Mouse (Mus musculus) thymus, adult 2 months (tissue): ENCODE data around the gene Gm45213. TPM values are rescaled to one million over a fixed set of nuclear protein-coding genes. Genes with fewer than 3 reads are reported as not detected.

Source experiments
- DNase-seq: peaks from one replicate; pipeline ENCODE4 v3.0.0; 2021
- H3K27ac ChIP-seq: fragments of 200-500 bp; 2 replicates; pipeline ENCODE4 v1.5.1; 2012; ENCODE audit warnings: low read length, control low read depth; ENCODE audit not compliant: control insufficient read depth, insufficient read depth
- H3K27me3 ChIP-seq: fragments of 200-500 bp; 2 replicates; pipeline ENCODE4 v1.6.1; 2012; ENCODE audit warnings: mild to moderate bottlenecking, low read length, moderate library complexity, mixed read lengths; ENCODE audit not compliant: control insufficient read depth, insufficient read depth
- H3K36me3 ChIP-seq: fragments of 200-500 bp; 2 replicates; pipeline ENCODE4 v1.6.1; 2012; ENCODE audit warnings: mild to moderate bottlenecking, low read length, moderate library complexity; ENCODE audit not compliant: control insufficient read depth, insufficient read depth
- H3K4me1 ChIP-seq: fragments of 200-500 bp; replicated peaks from 2 replicates; pipeline ENCODE4 v1.6.1; 2012; ENCODE audit warnings: low read length; ENCODE audit not compliant: control insufficient read depth, insufficient read depth
- H3K4me3 ChIP-seq: fragments of 200-500 bp; 2 replicates; pipeline ENCODE4 v1.5.1; 2012; ENCODE audit warnings: mild to moderate bottlenecking, low read length, control low read depth, moderate library complexity; ENCODE audit not compliant: control insufficient read depth, insufficient read depth
- CTCF ChIP-seq: fragments of 200-500 bp; IDR thresholded peaks from 2 replicates; pipeline ENCODE4 v1.5.1; 2012; ENCODE audit warnings: mild to moderate bottlenecking, control low read depth, low read length, moderate library complexity, borderline replicate concordance; ENCODE audit not compliant: control insufficient read depth, poor library complexity, insufficient read depth; ENCODE audit errors: extremely low read depth
- POLR2A ChIP-seq: fragments of 200-500 bp; IDR thresholded peaks from 2 replicates; pipeline ENCODE4 v1.6.1; 2012; ENCODE audit warnings: mild to moderate bottlenecking, low read length, control low read depth, moderate library complexity; ENCODE audit not compliant: control insufficient read depth, poor library complexity, insufficient read depth; ENCODE audit errors: extremely low read depth
- WGBS: fragments of 180-500 bp; shearing (Covaris S2); methylation state at CpG from one replicate; pipeline ENCODE4 v1.1.7; 2018; 5-methylcytosine and 5-hydroxymethylcytosine counted together
- polyA plus RNA-seq: library from polyadenylated mRNA; depleted of rRNA; stranded (reverse); fragments of >200 nt; gene quantifications from 2 replicates; pipeline ENCODE4 v1.2.3, GENCODE M21; 2012; rRNA removed

Gene Gm45213
- polyA plus RNA-seq, 1 experiment = not detected

DNA sequence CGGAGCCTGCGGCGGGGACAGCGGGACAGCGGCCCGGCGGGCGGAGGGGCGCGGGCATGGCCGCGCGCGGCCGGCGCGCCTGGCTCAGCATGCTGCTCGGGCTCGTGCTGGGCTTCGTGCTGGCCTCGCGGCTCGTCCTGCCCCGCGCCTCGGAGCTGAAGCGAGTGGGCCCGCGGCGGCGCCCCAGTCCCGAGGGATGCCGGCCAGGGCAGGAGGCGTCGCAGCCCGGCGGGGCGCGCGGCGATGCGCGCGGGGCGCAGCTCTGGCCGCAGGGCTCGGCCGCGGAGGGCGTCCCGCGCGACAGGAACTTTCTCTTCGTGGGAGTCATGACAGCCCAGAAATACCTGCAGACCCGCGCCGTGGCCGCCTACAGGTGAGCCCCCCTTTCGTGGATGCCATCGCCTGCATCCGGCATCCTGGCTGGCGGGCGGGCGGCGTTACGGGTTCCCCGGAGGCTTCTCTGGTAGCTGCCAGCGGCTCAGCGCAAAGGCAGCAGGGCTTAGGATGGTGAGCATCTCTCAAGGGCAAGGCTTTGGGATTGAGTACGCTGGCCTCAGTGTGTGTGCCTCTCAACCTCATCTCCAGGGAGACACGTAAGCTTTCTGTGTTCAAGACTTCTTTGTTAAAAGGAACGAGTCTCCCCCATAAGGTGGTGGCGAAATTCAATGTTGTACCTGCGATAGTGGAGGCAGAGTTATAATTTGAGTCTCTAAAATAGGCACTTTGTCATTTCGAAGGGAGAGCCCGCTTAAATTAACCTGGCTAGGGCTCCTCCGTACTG lies 66.6 kb downstream of the Gm45213 start:
- no peaks in the 10 kb centered on the region for H3K36me3 ChIP-seq
- H3K4me1 ChIP-seq = peaks cover 12% of the 10 kb centered on the region
- TF ChIP-seq POLR2A (no peak), CTCF (peak; percentile 51; the same call in 1 of the 2 replicates)
- 7% methylated on average over 76 of the region's 77 CpGs for WGBS
- H3K27ac ChIP-seq = no peak overlapping the region
- H3K27me3 ChIP-seq = no peaks in the 10 kb centered on the region
- H3K4me3 ChIP-seq = peak overlapping the region; percentile 48
- peak; percentile 66 for DNase-seq

DNA sequence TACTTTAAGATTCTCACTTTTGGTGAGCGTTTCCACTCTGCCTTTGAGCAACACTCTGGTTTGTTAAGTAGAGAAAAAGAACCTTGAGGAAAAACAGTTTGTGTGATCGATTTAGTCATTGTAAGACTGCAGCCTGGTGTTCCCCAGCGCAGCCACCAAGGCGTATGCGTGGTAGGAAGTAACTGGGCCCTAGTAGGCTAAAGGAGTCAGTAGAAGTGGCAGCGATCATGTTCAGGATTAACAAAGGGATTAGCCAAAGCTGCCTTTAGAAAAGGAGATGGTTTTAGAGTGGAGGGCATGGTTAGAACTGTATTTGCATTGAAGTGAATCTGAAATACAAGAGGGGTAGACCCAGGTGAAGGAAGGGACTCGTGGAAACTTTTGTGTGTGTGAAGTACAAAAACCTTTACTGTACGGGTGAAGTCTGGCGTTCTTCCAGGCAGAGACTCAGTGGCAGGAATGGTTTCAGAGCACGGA lies 67.3 kb downstream of the Gm45213 start:
- 6% methylated on average over 10 of the region's 10 CpGs for WGBS
- DNase-seq = peak; percentile 21
- Histone ChIP-seq H3K4me3 (no peak overlapping the region), H3K4me1 (peaks cover 13% of the 10 kb centered on the region), H3K27ac (no peak overlapping the region), H3K36me3 (no peaks in the 10 kb centered on the region), H3K27me3 (no peaks in the 10 kb centered on the region)
- TF ChIP-seq CTCF (no peak), POLR2A (no peak)

DNA sequence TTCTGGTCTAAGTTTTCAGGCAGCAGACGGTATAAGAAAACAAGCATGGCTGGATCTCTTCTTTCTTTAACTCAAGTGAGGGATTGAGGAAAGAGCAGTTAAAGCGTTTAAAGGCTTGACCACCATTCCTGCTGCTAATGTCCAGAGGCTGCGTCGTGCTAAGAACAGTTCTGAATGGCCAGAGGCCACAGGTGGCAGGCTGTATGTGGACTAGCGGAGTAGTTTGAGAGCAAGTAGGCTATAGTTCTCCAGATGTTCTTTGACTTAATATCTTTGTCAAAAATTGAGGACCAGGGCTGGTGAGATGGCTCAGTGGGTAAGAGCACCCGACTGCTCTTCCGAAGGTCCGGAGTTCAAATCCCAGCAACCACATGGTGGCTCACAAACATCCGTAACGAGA lies 67.8 kb downstream of the Gm45213 start:
- 86% methylated on average over 10 of the region's 10 CpGs for WGBS
- DNase-seq = no peak
- H3K27me3 ChIP-seq = no peaks in the 10 kb centered on the region
- no peak for TF ChIP-seq POLR2A
- H3K36me3 ChIP-seq = no peaks in the 10 kb centered on the region
- no peak overlapping the region for H3K4me3 ChIP-seq
- H3K27ac ChIP-seq = no peak overlapping the region
- peaks cover 18% of the 10 kb centered on the region for H3K4me1 ChIP-seq

Other genes starting within 250 kb of the Gm45213 start
- 4.1 and 4.5 TPM in 2 replicates for gene Pcsk6, start 181.9 kb upstream of the Gm45213 start, polyA plus RNA-seq
- gene Snrpa1, start 15.4 kb downstream of the Gm45213 start, polyA plus RNA-seq = 20.3 and 20.4 TPM in 2 replicates
- 62.3 and 72.5 TPM in 2 replicates for gene Selenos, start 36.0 kb downstream of the Gm45213 start, polyA plus RNA-seq
- gene Chsy1, start 65.9 kb downstream of the Gm45213 start, polyA plus RNA-seq = 6.6 and 8.3 TPM in 2 replicates